Mouse (Mus musculus) lung, adult 10 weeks (tissue): ENCODE data around the gene Immp2l. TPM values are rescaled to one million over a fixed set of nuclear protein-coding genes. Genes with fewer than 3 reads are reported as not detected.

Experiments
- polyA plus RNA-seq: library from polyadenylated mRNA; stranded (reverse); fragments of 350-450 nt; fragmentation: Illumina TruSeq; extraction: RNeasy Lipid Tissue Mini Kit (QIAGEN cat#74804); gene quantifications from one replicate; pipeline ENCODE4 v1.2.3, GENCODE M21; 2014; ENCODE audit warnings: low read depth, low replicate concordance; ENCODE audit not compliant: insufficient read depth

The Immp2l gene
- polyA plus RNA-seq = 7.3 TPM

GRCm38 (mm10) chr12:41023511-41024421 lies at the start of gene Immp2l:
Gene Immp2l (plus strand): TSS chr12:41024090.

DNA sequence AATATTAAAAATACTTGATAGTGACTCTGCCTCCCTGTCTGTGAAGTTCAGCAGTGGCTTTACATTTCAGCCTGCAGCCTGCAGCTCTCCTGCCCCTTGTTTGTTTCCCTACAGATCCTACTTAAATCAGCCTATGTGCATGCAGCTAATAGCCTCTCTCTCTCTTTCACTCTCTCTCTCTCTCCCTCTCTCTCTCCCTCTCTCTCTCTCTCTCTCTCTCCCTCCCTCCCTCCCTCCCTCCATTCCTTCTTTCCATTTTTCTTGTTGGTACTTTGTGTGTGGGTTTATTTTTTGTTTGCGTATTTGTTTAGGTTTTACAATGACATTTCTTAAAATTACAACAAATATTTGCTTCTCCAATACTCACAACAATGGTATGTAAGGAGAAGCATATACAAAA lies 462.4 kb downstream of the Immp2l start, which contains the start of gene Lrrn3:
Lrrn3 (minus strand) TSS at position 101 of the 400 bp plus-strand sequence.

